Mouse (Mus musculus) urinary bladder, postnatal 10 days (tissue): ENCODE measurements around the gene Ptprm.

Source experiments
- DNase-seq: peaks from one replicate; pipeline ENCODE4 v3.0.0; 2022; ENCODE audit warnings: low spot score

Ptprm gene

GRCm38 (mm10) chr17:67345157-67345556 lies 9.1 kb downstream of the Ptprm start:
- DNase-seq: no peak

DNA sequence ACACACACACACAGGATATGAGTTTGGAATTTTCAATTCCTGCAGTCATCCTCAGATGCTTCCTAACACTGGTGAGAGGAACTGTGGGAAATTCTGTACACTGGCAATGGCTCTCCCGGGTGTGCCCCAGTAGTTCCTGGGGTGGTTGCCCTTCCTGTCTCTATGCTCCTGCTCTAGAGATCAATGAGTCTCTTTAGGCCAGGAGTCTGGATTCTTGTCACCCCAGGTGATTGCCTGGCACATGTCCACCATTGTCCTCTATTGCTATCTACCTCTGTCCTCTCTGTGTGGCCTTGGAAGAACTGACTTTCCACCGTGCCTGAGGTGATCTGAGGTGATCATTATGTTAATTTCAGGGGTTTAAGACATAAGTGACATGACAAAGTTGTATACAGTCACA lies 10.8 kb downstream of the Ptprm start:
- DNase-seq: no peak

DNA sequence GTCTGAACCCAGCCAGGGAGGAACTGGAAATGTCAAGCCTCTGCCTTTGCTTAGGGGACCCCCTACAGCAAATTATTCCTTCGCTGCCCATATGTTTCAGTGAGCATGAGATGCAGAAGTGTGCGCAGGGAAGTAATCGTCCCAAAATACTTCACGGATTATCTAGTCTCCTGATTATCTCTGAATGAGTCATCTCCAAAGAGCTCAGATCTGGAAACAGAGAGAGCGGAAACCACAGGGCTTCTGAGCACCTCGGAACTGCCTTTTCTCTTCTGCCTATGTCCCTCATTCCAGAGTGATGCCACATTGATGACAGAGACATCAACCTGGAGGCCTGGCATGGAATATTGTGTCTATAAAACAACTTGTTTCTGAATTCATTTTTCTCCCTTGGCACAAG lies 11.3 kb downstream of the Ptprm start:
- no peak for DNase-seq

- no peak for DNase-seq
These were observed 13.9 kb downstream of the Ptprm start for GRCm38 (mm10) chr17:67340362-67340761.

DNA sequence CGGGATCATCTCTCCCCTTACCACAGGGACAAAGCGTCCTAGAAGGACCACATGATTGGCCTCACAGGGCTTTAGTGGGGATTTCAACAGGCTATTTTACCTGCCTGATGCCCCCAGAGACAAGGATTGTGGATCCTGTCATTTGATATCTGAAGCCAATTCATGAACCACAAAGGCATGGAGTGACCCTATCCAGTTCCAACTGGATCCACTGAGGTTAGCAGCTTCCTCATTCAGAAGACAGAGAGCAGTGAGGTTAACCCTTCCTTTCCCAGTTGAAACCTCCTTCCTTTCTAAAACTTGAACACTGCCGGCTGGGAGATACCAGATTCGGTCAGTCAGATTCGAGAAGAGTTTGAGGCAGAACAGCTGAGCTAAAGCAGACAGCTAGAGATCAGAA lies 14.7 kb downstream of the Ptprm start:
- DNase-seq: no peak

DNA sequence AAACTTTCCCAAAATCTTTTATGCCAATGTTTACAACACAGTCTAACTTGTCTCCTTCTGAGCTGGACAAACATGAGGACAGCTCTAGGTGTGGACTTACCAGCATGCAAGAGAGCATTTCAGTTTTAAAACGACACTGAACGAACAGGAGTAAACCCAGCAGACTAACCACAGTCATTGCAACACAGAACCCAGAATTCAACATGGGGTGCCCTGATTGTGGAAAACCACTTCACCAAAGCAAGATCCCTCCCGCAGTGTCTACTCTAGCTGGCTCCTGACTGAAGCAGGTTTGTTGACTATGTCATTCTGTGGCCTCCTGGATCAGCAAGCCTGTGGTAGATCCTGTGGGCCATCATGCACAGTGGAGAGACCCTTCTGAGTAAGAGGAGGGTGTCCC lies 19.9 kb downstream of the Ptprm start:
- DNase-seq: no peak

GRCm38 (mm10) chr17:67329435-67329834 lies 24.8 kb downstream of the Ptprm start:
- DNase-seq: no peak

GRCm38 (mm10) chr17:67324499-67324832 lies 29.8 kb downstream of the Ptprm start:
- DNase-seq: no peak

DNA sequence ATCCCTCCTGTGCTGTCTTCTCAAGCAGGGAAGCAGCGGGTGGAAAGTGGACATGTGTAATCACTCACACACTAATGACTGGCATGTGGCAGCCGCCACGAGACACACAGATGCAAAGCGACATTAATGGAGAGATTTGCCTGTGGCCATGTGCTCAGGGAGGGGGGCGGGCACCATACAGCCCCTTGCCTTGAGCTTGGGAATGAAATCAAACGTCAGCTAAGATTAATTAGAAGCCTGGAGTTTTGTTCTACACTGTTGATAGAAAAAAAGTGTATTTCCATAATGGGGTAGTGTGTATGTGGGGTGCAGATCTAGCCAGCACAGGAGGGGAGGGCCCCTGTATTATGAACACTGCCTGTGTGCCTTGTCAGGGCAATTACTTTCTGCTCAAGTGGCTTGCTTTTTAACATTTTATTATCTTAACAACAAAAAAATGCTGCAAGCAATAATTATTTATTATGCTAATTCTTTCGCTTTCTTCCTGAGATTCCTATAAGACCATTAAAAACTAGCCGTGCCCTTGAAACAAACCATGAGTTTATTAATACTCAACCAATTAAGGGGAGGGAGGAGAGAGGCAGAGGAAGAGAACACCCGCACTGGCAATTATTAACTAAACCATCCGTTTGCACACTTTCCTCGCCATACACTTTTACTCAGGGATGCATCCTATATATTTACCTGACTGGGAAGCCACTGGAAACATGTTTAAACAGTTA lies 30.3 kb downstream of the Ptprm start:
- no peak for DNase-seq

GRCm38 (mm10) chr17:67314491-67315205 lies 39.6 kb downstream of the Ptprm start:
- DNase-seq: no peak

GRCm38 (mm10) chr17:67308421-67308820 lies 45.8 kb downstream of the Ptprm start:
- no peak for DNase-seq

DNA sequence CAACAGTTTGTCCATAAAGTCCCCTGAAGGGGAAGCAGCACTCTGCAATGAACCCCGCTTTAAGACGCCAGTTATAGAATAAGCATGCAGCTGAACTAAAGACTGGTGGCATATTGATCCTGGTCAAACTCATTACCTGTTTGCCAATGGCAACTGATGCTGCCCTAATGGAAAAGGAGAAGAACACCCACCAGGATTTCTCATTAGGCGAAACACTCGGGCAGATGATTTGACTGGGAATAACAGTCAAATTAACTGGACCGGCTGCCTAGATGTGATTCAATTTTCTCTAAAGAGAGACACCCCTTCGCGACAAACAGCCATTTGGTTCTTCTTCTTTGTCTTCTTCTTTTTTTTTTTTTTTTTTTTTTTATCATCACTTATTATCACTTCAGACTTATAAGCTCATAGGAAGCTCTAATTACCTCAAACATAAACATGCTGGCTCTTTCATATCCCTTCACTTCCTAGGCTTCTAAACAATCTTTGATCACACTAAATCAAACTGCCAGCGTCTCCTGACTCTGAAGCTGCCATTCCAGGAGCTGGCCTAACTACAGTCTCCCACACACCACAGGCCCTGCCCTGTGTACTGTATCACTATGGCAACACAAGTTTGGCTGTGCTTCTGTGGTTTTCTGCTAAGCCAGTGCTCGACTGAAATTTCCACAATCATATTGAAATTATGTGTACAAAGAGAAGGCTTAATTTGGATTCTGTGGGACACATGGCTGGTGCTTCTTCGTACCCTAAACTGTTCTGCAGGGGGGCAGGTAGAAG lies 48.0 kb downstream of the Ptprm start:
- DNase-seq: no peak

DNA sequence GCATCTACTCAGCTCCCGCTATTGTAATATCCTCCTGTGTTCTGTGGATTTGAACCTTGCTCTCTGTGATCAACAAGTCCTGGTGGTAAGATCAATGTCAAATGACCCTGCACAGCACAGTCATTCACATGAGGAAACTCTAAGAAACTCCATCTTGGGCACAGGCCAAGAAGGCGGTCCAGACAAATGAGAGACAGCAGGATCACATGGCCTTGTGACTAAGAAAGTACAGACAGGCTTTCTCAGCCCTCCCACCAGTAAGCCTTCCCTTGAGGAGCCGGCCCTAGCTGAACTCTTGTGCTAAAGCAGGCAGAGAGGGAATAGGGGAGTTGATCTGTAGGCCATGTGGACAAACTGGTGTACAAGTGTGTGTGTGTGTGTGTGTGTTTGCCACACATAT lies 49.4 kb downstream of the Ptprm start:
- DNase-seq: no peak

GRCm38 (mm10) chr17:67303326-67304099 lies 50.7 kb downstream of the Ptprm start:
- no peak for DNase-seq

- DNase-seq: no peak
These were observed 51.7 kb downstream of the Ptprm start for GRCm38 (mm10) chr17:67302569-67302968.

DNA sequence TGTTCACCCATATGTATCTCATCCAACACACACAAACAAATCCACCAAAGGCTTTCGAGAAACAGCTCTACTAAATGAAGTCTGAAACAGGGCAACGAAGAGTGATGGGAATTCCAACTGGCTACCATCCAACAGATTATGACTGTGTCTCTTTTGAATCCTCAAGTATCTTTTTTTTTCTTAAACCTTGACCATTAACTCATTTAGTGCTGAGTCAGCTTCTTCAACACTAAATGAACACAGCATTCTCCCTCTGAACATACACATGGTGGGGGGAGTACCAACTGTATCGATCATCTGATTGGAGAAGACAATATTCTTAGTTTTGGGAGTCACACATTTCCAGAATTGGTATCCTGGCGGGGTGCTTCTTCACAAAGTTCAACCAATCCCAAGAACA lies 52.2 kb downstream of the Ptprm start:
- no peak for DNase-seq

DNA sequence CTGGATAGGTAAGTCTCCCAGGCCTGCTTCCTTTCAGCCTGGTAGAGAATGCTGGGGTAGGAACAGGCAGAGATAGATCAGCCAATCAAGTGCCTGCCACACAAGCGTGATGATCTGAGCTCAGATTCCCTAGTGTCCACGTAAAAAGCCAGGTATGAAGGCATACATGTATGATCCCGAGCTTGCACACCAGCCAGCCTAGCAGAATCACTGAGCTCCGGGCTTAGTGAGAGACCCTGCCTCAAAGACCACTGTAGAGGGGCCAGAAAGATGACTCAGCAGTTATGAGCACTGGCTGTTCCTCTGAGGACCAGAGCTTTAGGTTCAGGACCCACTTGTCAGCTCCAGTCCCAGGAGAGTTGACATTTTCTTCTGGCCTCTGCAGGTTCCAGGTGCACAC lies 52.9 kb downstream of the Ptprm start:
- DNase-seq: no peak

DNA sequence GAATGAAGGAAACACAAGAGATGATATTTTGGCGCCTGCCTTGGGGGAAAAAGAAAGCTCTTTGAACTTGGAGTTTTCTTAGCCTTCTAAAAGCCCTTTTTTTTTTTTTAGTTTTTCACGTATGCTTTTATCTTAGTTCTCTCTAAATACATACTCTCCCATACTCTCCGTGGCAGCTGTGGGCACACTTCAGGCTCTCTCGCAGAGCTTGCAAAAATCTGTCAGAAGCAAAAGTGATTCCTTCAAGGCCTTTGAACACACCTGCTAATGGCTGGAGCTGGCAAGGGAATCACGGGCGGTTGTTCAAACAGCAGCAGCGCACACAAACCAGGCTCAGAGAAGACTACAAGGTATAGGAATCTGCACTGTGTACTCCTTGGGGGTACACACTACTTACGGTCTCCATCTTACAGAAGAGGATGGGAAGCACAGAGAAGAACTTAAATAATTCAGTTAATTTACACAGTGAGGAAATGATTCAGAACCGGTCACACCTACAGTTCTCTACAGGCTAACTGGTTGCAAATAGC lies 55.9 kb downstream of the Ptprm start:
- DNase-seq: no peak

DNA sequence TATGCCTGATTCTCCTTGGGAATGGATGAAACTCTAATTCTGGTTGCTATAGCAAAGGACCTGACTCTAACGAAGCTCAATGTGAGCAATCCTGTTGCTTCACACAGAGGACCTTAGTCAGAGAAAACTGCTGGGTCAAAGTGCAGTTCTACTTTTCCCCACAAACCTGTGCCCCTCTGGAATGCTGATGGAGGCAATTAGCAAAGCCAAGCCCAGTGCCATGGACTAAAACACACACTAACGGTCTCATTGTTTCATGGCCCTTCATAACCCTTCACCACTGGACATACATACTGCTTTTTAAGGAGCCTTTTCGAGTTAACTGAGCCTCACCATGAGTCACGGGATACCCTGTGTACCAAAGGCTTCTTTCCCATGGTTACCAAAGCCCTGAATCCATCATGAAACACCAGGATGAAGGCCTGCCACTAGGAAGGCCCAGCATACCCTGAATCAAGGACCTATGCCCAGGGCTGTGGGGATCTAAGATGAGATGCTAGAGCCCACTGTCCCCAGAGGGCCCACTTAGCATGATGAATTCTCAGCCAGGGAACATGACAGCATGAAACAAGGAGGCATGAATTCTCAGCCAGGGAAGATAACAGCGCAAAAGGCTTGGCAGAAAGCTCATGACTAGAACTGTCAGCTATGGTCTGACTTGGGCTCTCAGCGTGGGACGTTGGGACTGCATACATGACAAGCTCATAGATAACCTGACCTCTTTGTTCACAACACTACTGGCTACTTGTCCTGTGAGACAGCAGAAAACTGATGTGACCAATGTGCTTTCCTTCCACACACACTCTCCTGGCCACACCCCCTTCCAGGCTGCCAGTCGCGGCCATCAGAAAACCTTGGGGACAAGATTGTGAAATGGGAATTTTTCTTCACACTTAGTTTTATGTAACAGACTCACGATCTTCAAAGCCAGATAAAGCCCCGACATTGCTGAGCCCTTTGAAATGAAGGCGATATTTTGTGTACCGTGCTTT lies 57.4 kb downstream of the Ptprm start:
- DNase-seq: no peak

- no peak for DNase-seq
These were observed 63.5 kb downstream of the Ptprm start for GRCm38 (mm10) chr17:67290662-67291240.

GRCm38 (mm10) chr17:67287501-67287900 lies 66.8 kb downstream of the Ptprm start:
- DNase-seq: no peak
